Mouse (Mus musculus) layer of hippocampus, adult 8-10 months (tissue): ENCODE results near the gene Mto1. TPM values are rescaled to one million over a fixed set of nuclear protein-coding genes. Genes with fewer than 3 reads are reported as not detected.
"Not testable (repeated sequence)": the region's sequence is repeated elsewhere in the genome, so short reads cannot be mapped to it uniquely, and the experiment has no call there.

Source experiments
- DNase-seq, 2 experiments: peaks; one replicate each; pipeline ENCODE4 v3.0.0; 2022; ENCODE audit warnings: low spot score in 2 of 2
- microRNA-seq, 2 experiments: library from miRNA; unstranded; fragments of <30 nt; microRNA quantifications; one replicate each; pipeline ENCODE4 v1.2.0; 2022
- total RNA-seq, 4 experiments: library from RNA; stranded (reverse); gene quantifications; 2 replicates each; pipeline ENCODE4 v1.2.4; 2022

Mto1 gene
- total RNA-seq, 4 experiments from 2014 or later = 20.4 to 27.7 (median 26.1) TPM

- no peak for DNase-seq
These were observed 57.2 kb downstream of the Mto1 start for GRCm38 (mm10) chr9:78505223-78505622.

- DNase-seq = no peak
These were observed 58.2 kb downstream of the Mto1 start for GRCm38 (mm10) chr9:78506002-78506721.

- DNase-seq = no peak
These were observed 58.7 kb downstream of the Mto1 start for GRCm38 (mm10) chr9:78506722-78507077.

GRCm38 (mm10) chr9:78508106-78508786, 60.2 kb downstream of the Mto1 start:
- DNase-seq = no peak

GRCm38 (mm10) chr9:78511705-78512104, 63.7 kb downstream of the Mto1 start:
- no peak for DNase-seq

- no peak for DNase-seq
These were observed 65.9 kb downstream of the Mto1 start for GRCm38 (mm10) chr9:78513776-78514500.

- DNase-seq = no peak
These were observed 66.7 kb downstream of the Mto1 start for GRCm38 (mm10) chr9:78514681-78515080.

- DNase-seq = no peak
These were observed 68.1 kb downstream of the Mto1 start for GRCm38 (mm10) chr9:78516125-78516524.

- not testable (repeated sequence) for DNase-seq
These were observed 69.2 kb downstream of the Mto1 start for GRCm38 (mm10) chr9:78517237-78517636.

GRCm38 (mm10) chr9:78520127-78520779, 72.2 kb downstream of the Mto1 start:
- DNase-seq = no peak

- peak in 1 of 2 experiments; percentile 29 for DNase-seq
These were observed 73.0 kb downstream of the Mto1 start for GRCm38 (mm10) chr9:78520780-78521601.

- DNase-seq = no peak
These were observed 73.7 kb downstream of the Mto1 start for GRCm38 (mm10) chr9:78521689-78522088.

Small RNAs within 50 kb of the gene (microRNA-seq; reads per million reads assigned to microRNA genes)
- gene Gm26377 = 0 reads per million in 2 experiments

Other genes starting within 250 kb of the Mto1 start
- gene Gsta1, start 217.6 kb upstream of the Mto1 start, total RNA-seq = not detected
- gene Gm3776, start 191.1 kb upstream of the Mto1 start, total RNA-seq = not detected
- not detected for gene Gm10639, start 158.3 kb upstream of the Mto1 start, total RNA-seq
- not detected for gene Omt2a, start 133.4 kb upstream of the Mto1 start, total RNA-seq
- not detected for gene Omt2b, start 120.6 kb upstream of the Mto1 start, total RNA-seq
- 1 to 10 TPM in 1 of 4 experiments, under 1 TPM in 2, not detected in 1; 0.45 to 2.6 (median 0.64) TPM for gene Gsta2, start 92.4 kb upstream of the Mto1 start, total RNA-seq
- under 1 TPM in 1 of 4 experiments, not detected in 3; 0.98 TPM for gene Dppa5a, start 80.0 kb upstream of the Mto1 start, total RNA-seq
- gene Ooep, start 69.5 kb upstream of the Mto1 start, total RNA-seq = under 1 TPM in 1 of 4 experiments, not detected in 3; 0.14 TPM
- under 1 TPM in 2 of 4 experiments, not detected in 2; 0.14 to 0.20 TPM for gene Ddx43, start 52.4 kb upstream of the Mto1 start, total RNA-seq
- 1 to 10 TPM in 2 of 4 experiments, under 1 TPM in 2; 0.68 to 1.5 (median 0.91) TPM for gene Cgas, start 5.0 kb upstream of the Mto1 start, total RNA-seq
- 1 to 10 TPM in 1 of 4 experiments, under 1 TPM in 3; 0.60 to 1.3 (median 0.79) TPM for gene Gm17324, start 578 bp downstream of the Mto1 start, total RNA-seq
- gene Eef1a1, start 40.9 kb downstream of the Mto1 start, total RNA-seq = 1,000 to 10,000 TPM; 2,504 to 3,682 (median 3,062) TPM
- gene Slc17a5, start 139.8 kb downstream of the Mto1 start, total RNA-seq = 10 to 100 TPM; 20.0 to 22.5 (median 20.9) TPM
- 1 to 10 TPM; 2.2 to 5.3 (median 3.7) TPM for gene Cd109, start 167.3 kb downstream of the Mto1 start, total RNA-seq